Mouse (Mus musculus) splenic B cell, adult 2 months (primary cell): ENCODE data around the gene Vti1b.

Experiments used
- DNase-seq: peaks from one replicate; pipeline ENCODE4 v3.0.0-alpha.2; 2011; ENCODE audit warnings: low read depth, low spot score
- H3K27me3 ChIP-seq: 2 replicates; pipeline ENCODE4 v1.6.1; 2012; ENCODE audit warnings: mild to moderate bottlenecking, low read length, moderate library complexity, mixed read lengths; ENCODE audit not compliant: control insufficient read depth, poor library complexity, insufficient read depth, severe bottlenecking
- H3K36me3 ChIP-seq: 2 replicates; pipeline ENCODE4 v1.6.1; 2012; ENCODE audit warnings: mild to moderate bottlenecking, low read length, moderate library complexity, mixed read lengths; ENCODE audit not compliant: control insufficient read depth, poor library complexity, insufficient read depth, severe bottlenecking

The Vti1b gene

DNA sequence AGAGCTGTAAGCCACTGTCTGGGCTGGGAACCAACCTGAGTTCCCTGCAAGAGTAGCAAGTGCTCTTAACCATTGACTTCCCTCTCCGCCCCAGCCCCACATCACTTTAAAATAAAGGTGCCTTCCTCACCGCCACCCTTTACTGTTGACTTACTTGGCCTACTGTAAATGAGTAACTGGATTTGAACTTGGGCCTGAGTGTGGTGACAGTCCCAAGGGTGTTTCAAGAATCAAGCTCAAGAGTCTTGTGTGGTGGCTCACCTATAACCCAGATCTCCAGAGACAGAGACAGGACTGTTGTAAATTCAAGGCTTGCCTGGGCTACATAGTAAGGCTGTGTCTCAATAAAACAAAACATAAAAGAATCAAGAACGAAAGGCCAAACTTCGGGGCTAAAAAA lies 53.5 kb downstream of the Vti1b start:
- Histone ChIP-seq H3K36me3 (no peaks in the 10 kb centered on the region), H3K27me3 (no peaks in the 10 kb centered on the region)
- DNase-seq, result no peak
